Mouse (Mus musculus) CH12.LX (cell line): Measurements from ENCODE around the gene Arhgap5. TPM values are rescaled to one million over a fixed set of nuclear protein-coding genes. Genes with fewer than 3 reads are reported as not detected.

ENCODE experiments used
- DNase-seq: peaks from one replicate; pipeline ENCODE4 v3.0.0-alpha.2; 2013; ENCODE audit errors: extremely low read depth
- H3K27ac ChIP-seq: 2 replicates; pipeline ENCODE4 v1.5.1; 2012; ENCODE audit warnings: low read depth, mild to moderate bottlenecking, control low read depth, moderate library complexity; ENCODE audit not compliant: insufficient read depth
- H3K27me3 ChIP-seq: replicated peaks from 2 replicates; pipeline ENCODE3; 2012; ENCODE audit warnings: inconsistent platforms
- H3K36me3 ChIP-seq, 2 experiments: replicated peaks in 1 of 2; 2 replicates each; pipeline versions ENCODE3 to v1.6.1; 2012; ENCODE audit warnings: inconsistent platforms in 1 of 2, low read length in 1 of 2, mild to moderate bottlenecking in 1 of 2, mixed read lengths in 1 of 2, moderate library complexity in 1 of 2; ENCODE audit not compliant: control insufficient read depth in 1 of 2, insufficient read depth in 1 of 2
- H3K4me1 ChIP-seq, 2 experiments: 2 replicates each; pipeline ENCODE4 v1.6.1; 2012; ENCODE audit warnings: inconsistent platforms in 1 of 2, moderate library complexity in 1 of 2; ENCODE audit not compliant: insufficient read depth in 2 of 2, control insufficient read depth in 1 of 2
- H3K4me2 ChIP-seq: 2 replicates; pipeline ENCODE4 v1.6.1; 2012; ENCODE audit warnings: low read depth, mild to moderate bottlenecking, control low read depth; ENCODE audit not compliant: poor library complexity, insufficient read depth, severe bottlenecking
- H3K4me3 ChIP-seq, 3 experiments: fragments of 150-350 bp in 1 of 3; sonication (generic) in 1 of 3; replicated peaks in 1 of 3; 2 replicates each; pipeline versions ENCODE3 to v1.5.1; 2011 to 2012; ENCODE audit warnings: low read depth in 2 of 3, low read length in 2 of 3, mild to moderate bottlenecking in 2 of 3, moderate library complexity in 2 of 3, control low read depth in 1 of 3, improper control_type of control experiment in 1 of 3, inconsistent platforms in 1 of 3, mixed read lengths in 1 of 3; ENCODE audit not compliant: poor library complexity in 1 of 3
- H3K79me2 ChIP-seq: replicated peaks from 2 replicates; pipeline ENCODE4 v1.6.1; 2012; ENCODE audit warnings: mild to moderate bottlenecking, moderate library complexity; ENCODE audit not compliant: control insufficient read depth, poor library complexity, insufficient read depth, severe bottlenecking; ENCODE audit errors: extremely low read depth
- H3K9ac ChIP-seq: 2 replicates; pipeline ENCODE4 v1.6.1; 2012; ENCODE audit warnings: low read depth, mild to moderate bottlenecking, control low read depth, moderate library complexity; ENCODE audit not compliant: insufficient read depth
- H3K9me3 ChIP-seq: replicated peaks from 2 replicates; pipeline ENCODE3; 2012; ENCODE audit warnings: low read length, inconsistent platforms, mixed read lengths
- BHLHE40 ChIP-seq: IDR thresholded peaks from 2 replicates; pipeline ENCODE4 v1.6.1; 2011; ENCODE audit warnings: mild to moderate bottlenecking, low read depth, low read length, improper control_type of control experiment
- CHD1 ChIP-seq: IDR thresholded peaks from 2 replicates; pipeline ENCODE4 v1.6.1; 2012; ENCODE audit warnings: low read depth, low read length, improper control_type of control experiment, inconsistent platforms
- CHD2 ChIP-seq: IDR thresholded peaks from 2 replicates; pipeline ENCODE4 v1.6.1; 2011; ENCODE audit warnings: low read length, improper control_type of control experiment
- EP300 ChIP-seq: IDR thresholded peaks from 2 replicates; pipeline ENCODE4 v1.6.1; 2011; ENCODE audit warnings: low read length, improper control_type of control experiment
- GABPA ChIP-seq: IDR thresholded peaks from 2 replicates; pipeline ENCODE4 v1.6.1; 2012; ENCODE audit warnings: low read depth, low read length, improper control_type of control experiment, inconsistent platforms; ENCODE audit not compliant: insufficient replicate concordance
- JUN ChIP-seq: IDR thresholded peaks from 2 replicates; pipeline ENCODE4 v1.6.1; 2011; ENCODE audit warnings: low read depth, mild to moderate bottlenecking, low read length, improper control_type of control experiment, moderate library complexity; ENCODE audit not compliant: insufficient read depth
- MAFK ChIP-seq: IDR thresholded peaks from 2 replicates; pipeline ENCODE4 v1.6.1; 2011; ENCODE audit warnings: low read length, improper control_type of control experiment; ENCODE audit not compliant: insufficient replicate concordance
- MXI1 ChIP-seq: IDR thresholded peaks from 2 replicates; pipeline ENCODE4 v1.6.1; 2011; ENCODE audit warnings: mild to moderate bottlenecking, low read depth, low read length, improper control_type of control experiment
- NELFE ChIP-seq: IDR thresholded peaks from 2 replicates; pipeline ENCODE4 v1.6.1; 2011; ENCODE audit warnings: low read depth, low read length, improper control_type of control experiment
- POLR2AphosphoS2 ChIP-seq: IDR thresholded peaks from 2 replicates; pipeline ENCODE4 v1.6.1; 2011; ENCODE audit warnings: low read depth, low read length, improper control_type of control experiment
- RAD21 ChIP-seq: IDR thresholded peaks from 2 replicates; pipeline ENCODE4 v1.6.1; 2011; ENCODE audit warnings: low read depth, mild to moderate bottlenecking, low read length, improper control_type of control experiment, moderate library complexity
- RCOR1 ChIP-seq: conservative IDR thresholded peaks from 2 replicates; pipeline ENCODE4 v1.6.1; 2012; ENCODE audit warnings: low read depth, mild to moderate bottlenecking, inconsistent platforms, low read length, improper control_type of control experiment
- SIN3A ChIP-seq: IDR thresholded peaks from 2 replicates; pipeline ENCODE4 v1.6.1; 2012; ENCODE audit warnings: low read length, improper control_type of control experiment, inconsistent platforms
- SMC3 ChIP-seq: IDR thresholded peaks from 2 replicates; pipeline ENCODE4 v1.6.1; 2011; ENCODE audit warnings: low read depth, low read length, improper control_type of control experiment
- UBTF ChIP-seq: IDR thresholded peaks from 2 replicates; pipeline ENCODE4 v1.6.1; 2012; ENCODE audit warnings: low read depth, mild to moderate bottlenecking, inconsistent platforms, low read length, improper control_type of control experiment, moderate library complexity
- USF1 ChIP-seq: IDR thresholded peaks from 2 replicates; pipeline ENCODE4 v1.6.1; 2014; ENCODE audit warnings: low read depth, mild to moderate bottlenecking, inconsistent platforms, low read length, improper control_type of control experiment
- ZKSCAN1 ChIP-seq: IDR thresholded peaks from 2 replicates; pipeline ENCODE4 v1.6.1; 2012; ENCODE audit warnings: low read depth, inconsistent platforms, low read length, improper control_type of control experiment, borderline replicate concordance
- ZNF384 ChIP-seq: IDR thresholded peaks from 2 replicates; pipeline ENCODE4 v1.6.1; 2012; ENCODE audit warnings: low read depth, low read length, improper control_type of control experiment, inconsistent platforms
- dilution Hi-C: fragments of 300-500 bp; cut with MboI; formaldehyde crosslinking; loops from 2 replicates; pipeline ENCODE4 v1.14.3; 2020; ENCODE audit warnings: low sequenced_read_pairs; ENCODE audit not compliant: extremely low pct_unique_long_range_greater_than_20kb, extremely low pct_ligation_motif_present
- in situ Hi-C: fragments of 300-500 bp; cut with MboI; formaldehyde crosslinking; loops from 3 replicates; pipeline ENCODE4 v1.14.3; 2019; ENCODE audit warnings: low sequenced_read_pairs, low pct_ligation_motif_present, low pct_unique_long_range_greater_than_20kb, mixed read lengths
- polyA plus RNA-seq: library from polyadenylated mRNA; unstranded; fragments of >175 nt; gene quantifications from 2 replicates; pipeline ENCODE4 v1.2.1, GENCODE M21; 2012; ENCODE audit warnings: low read depth; ENCODE audit not compliant: insufficient read length
- total RNA-seq, 2 experiments: library from RNA; depleted of rRNA; stranded (reverse); fragments of 300-350 nt in 1 of 2; fragments of >200 nt in 1 of 2; gene quantifications; 2 replicates each; pipeline ENCODE4 v1.2.3; 2012 to 2014

Gene Arhgap5
- total and polyA plus RNA-seq, 3 experiments = 12.0 to 42.7 (median 13.0) TPM

- dilution Hi-C loops = no loop called here
- H3K4me3 ChIP-seq = no peak overlapping the region
- H3K79me2 ChIP-seq = peaks cover 10% of the 10 kb centered on the region
- TF ChIP-seq UBTF (no peak), SIN3A (no peak), MXI1 (no peak), USF1 (no peak), RAD21 (no peak), EP300 (no peak), JUN (no peak)
- H3K4me2 ChIP-seq = peak overlapping the region; percentile 50; the same call in 1 of the 2 replicates
- no peak overlapping the region for H3K27ac ChIP-seq
- H3K27me3 ChIP-seq = no peaks in the 10 kb centered on the region
- H3K9ac ChIP-seq = peak overlapping the region; percentile 13; the same call in 1 of the 2 replicates
- H3K36me3 ChIP-seq = no peaks in the 10 kb centered on the region
- in situ Hi-C loops = no loop called here
- DNase-seq = no peak
- H3K4me1 ChIP-seq = peaks cover 2 to 20% of the 10 kb centered on the region in 2 experiments; a peak in 3 of 4 replicates
- no peaks in the 10 kb centered on the region for H3K9me3 ChIP-seq
These were observed 20.9 kb downstream of the Arhgap5 start for GRCm38 (mm10) chr12:52524699-52525098.

GRCm38 (mm10) chr12:52525486-52525885 lies 21.7 kb downstream of the Arhgap5 start:
- in situ Hi-C loops = no loop called here
- TF ChIP-seq CHD1 = 0 out of 2 replicates have a peak, but pooled peaks have one; percentile 72
- no peak for TF ChIP-seq MAFK
- TF ChIP-seq MXI1 = no peak
- no peak for TF ChIP-seq POLR2AphosphoS2
- peak; percentile 95 for TF ChIP-seq ZNF384
- no peak for TF ChIP-seq SMC3
- no peak for TF ChIP-seq BHLHE40
- TF ChIP-seq ZKSCAN1 = no peak
- TF ChIP-seq NELFE = no peak
- TF ChIP-seq CHD2 = no peak
- peak; percentile 83 for TF ChIP-seq EP300
- TF ChIP-seq GABPA = no peak
- no peak for TF ChIP-seq RCOR1
- no peaks in the 10 kb centered on the region for H3K27me3 ChIP-seq
- dilution Hi-C loops = no loop called here
- no peak for DNase-seq
- no peak overlapping the region for H3K9ac ChIP-seq
- H3K79me2 ChIP-seq = peaks cover 10% of the 10 kb centered on the region
- H3K27ac ChIP-seq = no peak overlapping the region
- H3K4me2 ChIP-seq = no peak overlapping the region
- H3K9me3 ChIP-seq = no peaks in the 10 kb centered on the region
- no peaks in the 10 kb centered on the region for H3K36me3 ChIP-seq
- H3K4me3 ChIP-seq = no peak overlapping the region
- H3K4me1 ChIP-seq = peaks cover 2 to 19% of the 10 kb centered on the region in 2 experiments; a peak in 3 of 4 replicates
